Mouse (Mus musculus) layer of hippocampus, adult 2 months (tissue): ENCODE measurements around the gene Sirt1. TPM values are rescaled to one million over a fixed set of nuclear protein-coding genes. Genes with fewer than 3 reads are reported as not detected.
"Not testable (repeated sequence)": the region's sequence is repeated elsewhere in the genome, so short reads cannot be mapped to it uniquely, and the experiment has no call there.

Source experiments
- DNase-seq, 2 experiments: peaks; one replicate each; pipeline ENCODE4 v3.0.0; 2022; ENCODE audit warnings: low spot score in 2 of 2
- H3K27ac ChIP-seq: fragments of 200-600 bp; 2 replicates; pipeline ENCODE4 v1.8.1; 2022
- H3K4me3 ChIP-seq: fragments of 200-600 bp; 2 replicates; pipeline ENCODE4 v1.8.1; 2022; ENCODE audit warnings: mild to moderate bottlenecking
- CTCF ChIP-seq: fragments of 200-600 bp; conservative IDR thresholded peaks from 2 replicates; pipeline ENCODE4 v1.8.1; 2022; ENCODE audit warnings: antibody characterized with exemption, mild to moderate bottlenecking, moderate library complexity
- total RNA-seq, 2 experiments: library from RNA; stranded (reverse); gene quantifications; 2 replicates each; pipeline ENCODE4 v1.2.3; 2021

Gene Sirt1
- total RNA-seq, 2 experiments from 2014 or later = 11.7 to 15.9 TPM

GRCm38 (mm10) chr10:63415850-63416249, 34.3 kb upstream of the Sirt1 start:
- TF ChIP-seq CTCF = no peak
- Histone ChIP-seq H3K27ac (no peak overlapping the region), H3K4me3 (no peak overlapping the region)
- DNase-seq = no peak

- TF ChIP-seq CTCF = no peak
These were observed 33.8 kb upstream of the Sirt1 start for GRCm38 (mm10) chr10:63415287-63415686.

GRCm38 (mm10) chr10:63412756-63413155, 31.3 kb upstream of the Sirt1 start:
- H3K27ac ChIP-seq = no peak overlapping the region
- TF ChIP-seq CTCF = no peak
- no peak overlapping the region for H3K4me3 ChIP-seq
- no peak for DNase-seq

More at GRCm38 (mm10) chr10:63415287-63415686, 33.8 kb upstream of the Sirt1 start:
- H3K27ac ChIP-seq = no peak overlapping the region
- H3K4me3 ChIP-seq = no peak overlapping the region
- DNase-seq = no peak

- DNase-seq, H3K4me3 ChIP-seq: not testable (repeated sequence)
These were observed 30.2 kb upstream of the Sirt1 start for GRCm38 (mm10) chr10:63411674-63412073.

DNA sequence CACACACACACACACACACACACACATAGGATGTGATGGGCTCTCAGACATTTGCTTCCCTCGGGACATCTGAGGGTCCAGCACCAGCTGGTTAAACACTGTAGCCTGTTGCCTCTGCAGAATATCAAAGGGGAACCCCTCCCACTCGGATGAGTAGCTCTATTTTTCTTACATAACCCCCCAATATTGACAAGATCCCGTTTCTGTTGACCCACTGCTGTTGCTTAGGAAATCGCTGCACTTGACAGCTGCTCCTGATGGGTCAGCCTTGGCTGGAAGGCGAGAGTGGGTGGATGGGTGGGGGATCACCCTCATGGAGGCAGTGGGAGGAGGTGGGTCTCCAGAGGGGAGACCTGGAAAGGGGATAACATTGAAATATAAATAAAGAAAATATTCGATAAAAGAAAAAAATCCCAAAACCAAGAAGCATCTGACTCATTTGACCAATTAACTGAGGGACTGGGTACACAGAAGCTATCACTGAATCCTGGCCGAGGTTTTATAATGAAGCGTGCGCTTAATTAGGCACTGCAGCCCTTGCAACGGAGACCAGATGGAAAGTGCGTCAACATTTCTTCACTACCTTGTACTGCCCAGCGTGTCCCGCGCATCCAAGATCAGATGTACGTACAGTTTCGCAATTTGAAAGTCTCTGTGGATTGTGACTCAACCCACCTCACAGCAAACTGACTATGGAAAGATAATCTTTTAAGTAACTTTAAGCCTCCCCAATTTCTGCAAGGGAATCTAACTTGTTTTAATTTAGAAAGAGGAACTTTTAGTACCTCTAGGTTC, 28.9 kb upstream of the Sirt1 start:
- H3K4me3 ChIP-seq = peak overlapping the region; percentile 44
- TF ChIP-seq CTCF = no peak
- DNase-seq = no peak
- 0 out of 2 replicates have a peak overlapping the region, but pooled peaks have one; percentile 23 for H3K27ac ChIP-seq

More at GRCm38 (mm10) chr10:63411674-63412073, 30.2 kb upstream of the Sirt1 start:
- H3K27ac ChIP-seq = not testable (repeated sequence)

GRCm38 (mm10) chr10:63403636-63404035, 22.1 kb upstream of the Sirt1 start:
- no peak overlapping the region for H3K27ac ChIP-seq
- no peak for TF ChIP-seq CTCF
- DNase-seq = no peak
- H3K4me3 ChIP-seq = no peak overlapping the region

DNA sequence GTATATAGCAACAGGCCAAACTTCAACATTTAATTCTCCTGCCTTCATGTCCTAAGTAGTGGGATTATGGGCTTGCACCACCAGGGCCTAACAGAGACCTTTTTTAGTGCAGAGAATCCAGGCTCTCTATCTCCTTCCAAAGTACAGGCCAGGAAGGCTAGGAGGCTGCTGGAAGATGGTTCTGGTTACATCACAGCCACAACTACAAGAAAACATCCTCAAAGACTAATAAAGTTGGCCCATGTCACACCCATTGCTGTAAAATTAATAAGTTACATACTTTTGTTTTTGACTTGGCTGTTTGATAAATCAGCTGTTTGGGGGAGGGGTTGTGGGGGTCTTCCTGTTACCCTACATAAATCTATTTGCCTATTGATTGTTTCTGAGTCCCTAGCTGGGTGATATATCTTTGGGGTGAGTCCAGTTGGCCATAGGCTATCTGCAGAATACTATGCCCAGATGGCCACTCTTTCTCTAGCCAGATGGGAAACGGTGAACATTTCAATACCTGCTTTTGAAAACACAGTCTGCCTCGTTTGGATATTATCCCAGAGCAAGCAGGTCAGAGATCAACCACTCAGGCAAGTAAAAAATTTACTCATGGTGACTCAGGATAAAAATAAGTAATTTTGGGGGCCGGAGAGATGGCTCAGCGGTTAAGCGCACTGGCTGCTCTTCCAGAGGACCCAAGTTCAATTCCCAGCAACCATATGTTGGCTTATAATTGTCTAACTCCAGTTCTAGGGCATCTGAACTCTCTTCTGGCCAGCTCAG, 21.4 kb upstream of the Sirt1 start:
- Histone ChIP-seq H3K27ac (no peak overlapping the region), H3K4me3 (no peak overlapping the region)
- no peak for DNase-seq
- TF ChIP-seq CTCF = no peak

- no peak for DNase-seq
- H3K27ac ChIP-seq = no peak overlapping the region
- H3K4me3 ChIP-seq = no peak overlapping the region
- no peak for TF ChIP-seq CTCF
These were observed 15.5 kb upstream of the Sirt1 start for GRCm38 (mm10) chr10:63396963-63397362.

GRCm38 (mm10) chr10:63388948-63389347, 7.4 kb upstream of the Sirt1 start:
- no peak overlapping the region for H3K27ac ChIP-seq
- TF ChIP-seq CTCF = no peak
- no peak for DNase-seq
- H3K4me3 ChIP-seq = no peak overlapping the region

DNA sequence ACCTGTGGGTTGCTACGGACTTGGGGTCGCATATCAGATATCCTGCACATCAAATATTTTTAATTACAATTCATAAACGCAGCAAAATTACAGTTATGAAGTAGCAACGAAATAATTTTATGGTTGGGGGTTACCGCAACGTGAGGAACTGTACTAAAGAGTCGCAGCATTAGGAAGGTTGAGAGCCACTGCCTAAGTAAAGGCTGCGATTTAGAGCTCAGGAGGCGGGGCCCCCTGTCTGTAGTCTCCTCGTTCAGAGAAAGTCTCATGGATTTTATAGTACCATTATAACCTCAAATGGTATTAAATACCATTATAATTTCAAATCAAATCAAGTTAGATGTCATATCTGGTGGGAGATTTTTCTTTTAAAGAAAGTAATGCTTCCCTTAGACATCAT, 5.5 kb upstream of the Sirt1 start:
- Histone ChIP-seq H3K27ac (peak overlapping the region; percentile 73; the same call in 1 of the 2 replicates), H3K4me3 (peak overlapping the region; percentile 89)
- TF ChIP-seq CTCF = no peak
- DNase-seq = no peak

GRCm38 (mm10) chr10:63386444-63386843, 4.9 kb upstream of the Sirt1 start:
- no peak for TF ChIP-seq CTCF
- peak; percentile 88 to 90 for DNase-seq
- Histone ChIP-seq H3K4me3 (peak overlapping the region; percentile 89), H3K27ac (peak overlapping the region; percentile 73)

DNA sequence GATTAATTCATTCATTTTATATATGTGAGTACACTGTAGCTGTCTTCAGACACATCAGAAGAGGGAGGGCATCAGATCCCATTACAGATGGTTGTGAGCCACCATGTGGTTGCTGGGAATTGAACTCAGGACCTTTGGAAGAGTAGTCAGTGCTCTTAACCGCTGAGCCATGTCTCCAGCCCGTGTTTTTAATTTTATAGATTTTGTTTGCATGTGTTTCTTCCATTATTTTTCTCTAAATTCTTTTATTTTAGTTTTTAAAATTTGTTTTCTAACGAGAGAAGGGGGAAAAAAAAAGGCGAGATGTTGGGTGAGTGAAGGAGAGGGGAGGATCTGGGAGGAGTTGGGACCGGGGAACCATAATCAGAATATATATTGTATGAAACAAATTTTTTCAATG, 4.4 kb upstream of the Sirt1 start:
- Histone ChIP-seq H3K27ac (peak overlapping the region; percentile 73; the same call in 1 of the 2 replicates), H3K4me3 (peak overlapping the region; percentile 89)
- not testable (repeated sequence) for DNase-seq
